Mouse (Mus musculus): ENCODE measurements around the gene Inhbb. TPM values are rescaled to one million over a fixed set of nuclear protein-coding genes. Genes with fewer than 3 reads are reported as not detected.

Inhbb gene
- polyA plus RNA-seq, 1 experiment: 1.6 TPM

DNA sequence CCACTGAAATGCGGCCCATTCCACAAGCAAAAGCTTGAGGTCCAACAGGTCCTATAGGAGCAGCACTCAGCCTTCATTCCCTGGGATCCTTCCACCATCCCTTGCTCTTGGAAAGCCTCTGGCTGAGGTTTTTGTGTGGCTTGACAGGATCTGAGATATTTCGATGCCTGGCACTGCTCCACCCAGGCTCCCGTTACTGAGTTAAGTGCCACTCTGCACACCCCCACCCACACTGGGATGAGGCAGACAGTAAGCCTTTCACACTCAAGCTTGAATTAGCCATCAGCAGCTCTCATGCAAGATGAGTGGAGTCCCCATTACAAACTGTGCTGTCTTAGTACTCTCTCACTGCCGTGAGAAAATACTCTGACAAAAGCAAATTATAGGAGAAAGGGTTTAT is 41.4 kb downstream of the Inhbb start:
- H3K27me3 ChIP-seq (ENCODE audit: control insufficient read depth, insufficient read depth, low read length): no peaks in the 10 kb centered on the region
- WGBS: 91% methylated on average over 4 of the region's 4 CpGs
- no peaks in the 10 kb centered on the region for H3K36me3 ChIP-seq (ENCODE audit: control insufficient read depth, insufficient read depth, low read length)
- no peak overlapping the region for H3K4me3 ChIP-seq (ENCODE audit: low read depth, low read length)
- no peak for TF ChIP-seq CTCF (IDR thresholded peaks at IDR 0.05; ENCODE audit: extremely low read depth, insufficient read length, insufficient replicate concordance, low read depth, low read length)
- no peak for TF ChIP-seq POLR2A (IDR thresholded peaks at IDR 0.05; ENCODE audit: low read depth, low read length)
- no peaks in the 10 kb centered on the region for H3K4me1 ChIP-seq (ENCODE audit: control insufficient read depth, insufficient read depth, insufficient read length, low read length)
- no peak overlapping the region for H3K27ac ChIP-seq (ENCODE audit: insufficient read depth, low read depth, low read length)

DNA sequence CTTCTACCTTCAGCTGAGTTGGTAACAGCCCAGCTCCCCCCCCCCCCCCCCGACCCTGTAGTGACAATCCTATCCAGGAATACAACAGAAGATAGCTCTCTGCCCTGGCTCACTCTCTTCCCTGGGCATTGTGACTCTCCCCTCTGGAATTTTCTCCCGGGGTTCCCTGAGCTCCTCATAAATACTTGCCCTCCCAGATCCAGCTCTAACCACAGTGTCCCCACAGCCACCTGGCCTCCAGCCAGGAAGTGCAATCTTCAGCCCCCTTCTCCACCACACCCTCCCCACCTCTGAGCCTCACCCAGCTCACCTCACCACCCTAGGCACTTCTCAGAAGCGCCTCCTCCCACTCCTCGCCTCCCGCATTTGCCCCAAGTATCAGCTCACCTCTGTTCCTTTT is 46.7 kb downstream of the Inhbb start:
- 46% methylated on average over 5 of the region's 5 CpGs for WGBS
- TF ChIP-seq CTCF (IDR thresholded peaks at IDR 0.05; ENCODE audit: extremely low read depth, insufficient read length, insufficient replicate concordance, low read depth, low read length) (no peak), POLR2A (IDR thresholded peaks at IDR 0.05; ENCODE audit: low read depth, low read length) (no peak)
- H3K4me3 ChIP-seq (ENCODE audit: low read depth, low read length): no peak overlapping the region
- no peaks in the 10 kb centered on the region for H3K36me3 ChIP-seq (ENCODE audit: control insufficient read depth, insufficient read depth, low read length)
- no peaks in the 10 kb centered on the region for H3K4me1 ChIP-seq (ENCODE audit: control insufficient read depth, insufficient read depth, insufficient read length, low read length)
- H3K27ac ChIP-seq (ENCODE audit: insufficient read depth, low read depth, low read length): no peak overlapping the region
- H3K27me3 ChIP-seq (ENCODE audit: control insufficient read depth, insufficient read depth, low read length): no peaks in the 10 kb centered on the region

- no peaks in the 10 kb centered on the region for H3K27me3 ChIP-seq (ENCODE audit: control insufficient read depth, insufficient read depth, low read length)
- H3K4me1 ChIP-seq (ENCODE audit: control insufficient read depth, insufficient read depth, insufficient read length, low read length): no peaks in the 10 kb centered on the region
- no peak overlapping the region for H3K27ac ChIP-seq (ENCODE audit: insufficient read depth, low read depth, low read length)
- TF ChIP-seq CTCF (IDR thresholded peaks at IDR 0.05; ENCODE audit: extremely low read depth, insufficient read length, insufficient replicate concordance, low read depth, low read length): no peak
- TF ChIP-seq POLR2A (IDR thresholded peaks at IDR 0.05; ENCODE audit: low read depth, low read length): no peak
- no peaks in the 10 kb centered on the region for H3K36me3 ChIP-seq (ENCODE audit: control insufficient read depth, insufficient read depth, low read length)
- 75% methylated on average over 12 of the region's 12 CpGs for WGBS
- H3K4me3 ChIP-seq (ENCODE audit: low read depth, low read length): no peak overlapping the region
Measured at GRCm38 (mm10) chr1:119367546-119367945, 54.5 kb downstream of the Inhbb start.

DNA sequence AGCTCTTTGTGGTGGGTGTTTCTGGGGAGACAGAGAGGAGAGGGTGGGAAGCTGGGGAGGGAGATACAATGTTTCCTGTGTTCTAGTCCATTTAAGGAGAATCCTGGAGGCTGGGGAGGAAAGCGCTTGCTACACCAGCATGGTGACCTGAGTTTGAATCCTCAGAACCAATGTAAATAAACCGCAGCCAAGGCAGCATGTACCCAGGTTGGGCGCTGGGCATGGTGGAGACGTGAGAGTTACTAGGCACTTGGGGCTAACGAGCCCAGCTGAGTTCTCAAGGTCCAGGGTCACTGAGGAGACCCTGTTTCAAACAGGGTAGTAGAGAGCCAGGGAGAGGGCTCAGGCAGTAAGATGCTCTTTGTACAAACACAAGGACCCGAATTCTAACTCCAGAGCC is 55.7 kb downstream of the Inhbb start:
- no peaks in the 10 kb centered on the region for H3K36me3 ChIP-seq (ENCODE audit: control insufficient read depth, insufficient read depth, low read length)
- H3K4me1 ChIP-seq (ENCODE audit: control insufficient read depth, insufficient read depth, insufficient read length, low read length): no peaks in the 10 kb centered on the region
- no peak overlapping the region for H3K4me3 ChIP-seq (ENCODE audit: low read depth, low read length)
- WGBS: 61% methylated on average over 6 of the region's 6 CpGs
- H3K27me3 ChIP-seq (ENCODE audit: control insufficient read depth, insufficient read depth, low read length): no peaks in the 10 kb centered on the region
- H3K27ac ChIP-seq (ENCODE audit: insufficient read depth, low read depth, low read length): no peak overlapping the region
- TF ChIP-seq CTCF (IDR thresholded peaks at IDR 0.05; ENCODE audit: extremely low read depth, insufficient read length, insufficient replicate concordance, low read depth, low read length) (no peak), POLR2A (IDR thresholded peaks at IDR 0.05; ENCODE audit: low read depth, low read length) (no peak)

Other genes starting within 250 kb of the Inhbb start
- 20.3 and 42.4 TPM in 2 replicates for gene Ralb, start 82.5 kb upstream of the Inhbb start, polyA plus RNA-seq (2012; rRNA removed)
- 18.6 and 22.2 TPM in 2 replicates for gene Tmem185b, start 103.9 kb upstream of the Inhbb start, polyA plus RNA-seq (2012; rRNA removed)
- 2.2 and 2.9 TPM in 2 replicates for gene Epb41l5, start 226.8 kb upstream of the Inhbb start, polyA plus RNA-seq (2012; rRNA removed)